Mouse (Mus musculus): ENCODE measurements around the gene Ndel1. TPM values are rescaled to one million over a fixed set of nuclear protein-coding genes. Genes with fewer than 3 reads are reported as not detected.

The Ndel1 gene
- total RNA-seq, 2 experiments from 2014 or later = 76.9 to 85.9 TPM

DNA sequence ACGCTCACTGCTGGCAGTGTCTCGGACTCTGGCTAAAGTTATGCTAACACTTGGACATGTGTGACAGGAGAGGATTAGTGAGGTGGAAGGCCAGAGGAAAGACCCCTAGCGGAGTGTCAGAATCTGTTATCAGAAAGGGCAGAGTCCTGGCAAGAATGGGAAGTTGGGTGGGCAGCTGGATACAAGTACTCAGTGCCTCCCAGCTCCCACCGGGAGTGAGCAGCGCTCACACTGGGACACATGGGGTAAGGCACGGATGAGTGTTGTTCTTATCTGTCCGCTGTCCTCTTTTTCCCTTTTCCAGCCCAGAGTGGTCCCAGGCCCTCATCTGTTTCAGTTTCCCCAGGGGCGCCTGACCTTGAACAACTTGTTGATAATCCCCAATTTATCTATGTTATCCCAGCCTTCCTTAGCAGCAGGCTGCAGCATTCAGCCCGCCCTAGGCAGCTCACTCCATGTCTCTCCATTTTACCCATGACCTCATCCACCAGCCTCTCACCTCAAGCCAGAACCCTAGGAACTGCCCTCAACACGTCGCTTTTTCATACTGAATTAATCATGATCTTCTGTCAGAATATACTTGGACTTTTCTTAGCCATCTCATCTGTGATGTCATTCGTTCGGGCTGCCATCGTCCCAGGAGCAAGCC, 91.1 kb downstream of the Ndel1 start:
- no peak for DNase-seq (ENCODE audit: low spot score in 2 of 2)

DNA sequence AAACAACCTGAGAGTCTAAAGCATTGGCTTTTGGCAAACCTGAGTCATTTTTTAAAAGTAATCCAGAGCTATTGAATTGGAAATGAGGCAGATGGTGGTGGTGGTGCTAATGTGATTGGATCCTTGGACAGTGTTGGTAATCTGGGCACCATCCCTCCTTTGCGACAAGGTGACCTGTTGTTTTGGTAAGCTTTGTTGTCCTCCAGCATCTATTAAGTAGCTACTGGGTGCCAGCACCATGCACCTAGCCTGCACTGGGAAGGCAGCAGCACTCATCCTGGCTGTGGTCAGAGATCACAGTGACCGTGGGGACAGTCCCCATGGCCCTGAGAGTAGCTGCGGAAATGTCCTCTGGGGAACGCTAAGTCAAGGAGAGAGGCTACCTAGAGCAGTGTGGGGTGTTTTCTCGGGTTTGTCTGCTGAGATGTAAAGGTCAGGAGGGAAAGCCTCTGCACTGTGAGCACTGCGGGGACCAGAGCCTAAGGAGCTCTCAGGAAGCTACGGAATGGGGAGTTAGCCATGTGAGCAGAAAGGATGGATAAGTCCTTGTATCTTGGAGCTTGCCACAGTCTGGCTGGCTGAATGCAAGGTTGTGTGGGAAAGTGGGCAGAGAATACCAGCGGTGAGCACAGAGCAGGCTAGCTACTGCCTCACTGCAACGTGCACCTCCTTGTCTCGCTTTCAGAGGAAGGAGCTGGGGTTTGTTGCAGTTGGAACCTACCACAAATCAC, 91.8 kb downstream of the Ndel1 start:
- no peak for DNase-seq (ENCODE audit: low spot score in 2 of 2)

DNA sequence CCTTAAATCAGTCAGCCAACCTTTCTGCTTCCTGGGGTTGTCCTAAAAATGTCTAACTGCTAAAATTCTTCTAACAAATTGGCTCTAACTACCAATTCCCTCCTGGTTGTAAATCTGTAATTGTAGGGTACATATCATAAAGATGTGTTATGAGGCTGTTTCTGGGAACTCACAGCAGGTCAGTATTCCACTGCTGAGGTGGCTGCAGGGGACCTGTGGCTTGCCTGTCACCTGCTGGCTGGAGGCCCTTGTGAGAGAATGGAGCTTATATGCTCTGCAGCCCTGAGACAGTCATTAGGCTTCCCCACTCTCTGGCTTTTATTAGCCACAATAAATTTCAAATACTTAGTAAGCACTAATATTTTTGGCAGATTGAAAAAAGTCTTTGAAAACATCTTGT, 92.8 kb downstream of the Ndel1 start:
- DNase-seq (ENCODE audit: low spot score in 2 of 2) = no peak

DNA sequence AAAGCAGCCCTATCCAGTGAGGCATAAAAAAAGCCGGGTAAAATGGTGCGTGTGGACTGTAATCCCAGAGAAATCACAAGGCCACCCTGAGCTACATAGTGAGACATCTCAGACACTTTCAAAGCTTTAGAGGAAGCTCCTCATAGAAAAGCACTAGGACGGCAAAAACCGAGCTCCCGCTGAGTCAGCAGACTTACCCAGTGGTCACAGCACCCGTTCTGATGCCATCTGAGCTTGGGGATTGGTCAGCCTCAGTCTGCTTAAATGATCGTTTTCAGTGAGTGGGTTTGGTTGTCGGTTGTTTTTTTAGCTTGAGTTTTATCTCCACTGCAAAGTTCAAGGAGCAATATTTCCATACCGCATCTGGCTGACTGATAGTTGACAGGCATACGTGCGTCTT, 93.7 kb downstream of the Ndel1 start:
- no peak for DNase-seq (ENCODE audit: low spot score in 2 of 2)

DNA sequence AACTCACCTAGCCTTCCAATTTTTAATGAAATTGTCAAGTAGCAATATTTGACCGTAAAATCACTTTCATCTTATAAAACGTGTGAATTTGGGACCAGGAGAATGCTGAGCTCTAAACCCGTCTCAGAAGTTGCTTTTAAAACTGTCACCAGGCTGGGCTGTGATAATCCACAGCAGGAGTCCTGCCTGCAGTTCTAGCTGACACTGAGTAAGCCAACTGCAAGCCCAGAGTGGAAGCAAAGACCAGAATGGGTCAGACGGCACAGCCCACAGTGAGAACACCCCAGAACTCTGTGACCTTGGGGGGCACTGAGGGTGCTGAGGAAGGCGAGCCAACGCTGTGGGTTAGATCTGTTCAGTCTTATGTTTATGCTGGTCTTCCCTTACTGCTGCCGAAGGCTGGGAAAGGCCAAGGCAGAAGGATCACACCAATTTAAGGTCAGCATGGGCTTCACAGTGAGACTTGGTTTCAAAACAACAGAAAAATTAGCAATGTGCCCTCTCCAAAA, 95.5 kb downstream of the Ndel1 start:
- no peak for DNase-seq (ENCODE audit: low spot score in 2 of 2)

Other genes starting within 250 kb of the Ndel1 start
- gene Myh10, start 180.3 kb downstream of the Ndel1 start, total RNA-seq (2021) = 10 to 100 TPM; 31.4 to 32.2 TPM
- gene Rnf222, start 16.7 kb upstream of the Ndel1 start, total RNA-seq (2021) = not detected
- gene Rpl26, start 29.7 kb upstream of the Ndel1 start, total RNA-seq (2021) = 1,000 to 10,000 TPM; 1,157 to 1,226 TPM
- under 1 TPM in 1 of 2 experiments, not detected in 1; 0.46 TPM for gene Odf4, start 55.2 kb upstream of the Ndel1 start, total RNA-seq (2021)
- 10 to 100 TPM; 18.5 to 19.5 TPM for gene Arhgef15, start 85.6 kb upstream of the Ndel1 start, total RNA-seq (2021)
- gene Slc25a35, start 96.3 kb upstream of the Ndel1 start, total RNA-seq (2021) = 10 to 100 TPM; 30.6 to 55.5 TPM
- gene Rangrf, start 103.3 kb upstream of the Ndel1 start, total RNA-seq (2021) = 10 to 100 TPM; 13.5 to 16.7 TPM
- gene Pfas, start 136.6 kb upstream of the Ndel1 start, total RNA-seq (2021) = 10 to 100 TPM; 26.4 to 30.4 TPM
- 10 to 100 TPM; 20.3 to 28.9 TPM for gene Ctc1, start 144.1 kb upstream of the Ndel1 start, total RNA-seq (2021)
- gene Aurkb, start 173.8 kb upstream of the Ndel1 start, total RNA-seq (2021) = 1 to 10 TPM; 1.4 to 1.9 TPM
- 10 to 100 TPM; 23.7 to 23.9 TPM for gene Borcs6, start 187.9 kb upstream of the Ndel1 start, total RNA-seq (2021)
- 10 to 100 TPM in 1 of 2 experiments, 1 to 10 TPM in 1; 8.1 to 11.9 TPM for gene Tmem107, start 198.9 kb upstream of the Ndel1 start, total RNA-seq (2021)
- 100 to 1,000 TPM; 106 to 137 TPM for gene Vamp2, start 216.6 kb upstream of the Ndel1 start, total RNA-seq (2021)
- 10 to 100 TPM; 66.6 to 77.7 TPM for gene Per1, start 223.4 kb upstream of the Ndel1 start, total RNA-seq (2021)
- gene Hes7, start 248.5 kb upstream of the Ndel1 start, total RNA-seq (2021) = under 1 TPM in 1 of 2 experiments, not detected in 1; 0.26 TPM

Measured in adrenal gland, adult 18-20 months (tissue).